Mouse (Mus musculus) hindbrain, embryonic 13.5 days (tissue): ENCODE measurements around the gene Bicra. TPM values are rescaled to one million over a fixed set of nuclear protein-coding genes. Genes with fewer than 3 reads are reported as not detected.

ENCODE experiments used
- ATAC-seq: fragments of 200-750 bp; cut with Nextera tagmentation; 2 replicates; pipeline ENCODE4 v1.8.0; 2017; ENCODE audit warnings: moderate TSS enrichment; ENCODE audit not compliant: low FRiP score
- H3K27ac ChIP-seq: fragments of 300-500 bp; sonication (generic); 2 replicates; pipeline ENCODE4 v1.5.1; 2015; ENCODE audit warnings: inconsistent platforms, mild to moderate bottlenecking, moderate library complexity
- H3K27me3 ChIP-seq: fragments of 300-500 bp; sonication (generic); 2 replicates; pipeline ENCODE4 v1.6.1; 2015; ENCODE audit warnings: mild to moderate bottlenecking, inconsistent platforms
- H3K36me3 ChIP-seq: fragments of 300-500 bp; sonication (generic); 2 replicates; pipeline ENCODE4 v1.6.1; 2015; ENCODE audit warnings: mild to moderate bottlenecking, inconsistent platforms
- H3K4me1 ChIP-seq: fragments of 300-500 bp; sonication (generic); replicated peaks from 2 replicates; pipeline ENCODE4 v1.6.1; 2015; ENCODE audit warnings: inconsistent platforms
- H3K4me2 ChIP-seq: fragments of 300-500 bp; sonication (generic); 2 replicates; pipeline ENCODE4 v1.6.1; 2015; ENCODE audit warnings: inconsistent platforms, mild to moderate bottlenecking, moderate library complexity
- H3K4me3 ChIP-seq: fragments of 300-500 bp; sonication (generic); 2 replicates; pipeline ENCODE4 v1.5.1; 2015; ENCODE audit warnings: mild to moderate bottlenecking, inconsistent platforms
- H3K9ac ChIP-seq: fragments of 300-500 bp; sonication (generic); 2 replicates; pipeline ENCODE4 v1.6.1; 2015; ENCODE audit warnings: mild to moderate bottlenecking, inconsistent platforms
- H3K9me3 ChIP-seq: fragments of 300-500 bp; sonication (generic); 2 replicates; pipeline ENCODE4 v1.6.1; 2016; ENCODE audit warnings: inconsistent platforms
- WGBS: fragments of 180-500 bp; shearing (Covaris S2); methylation state at CpG from one replicate; pipeline ENCODE4 v1.1.7; 2015; 5-methylcytosine and 5-hydroxymethylcytosine counted together
- polyA plus RNA-seq: library from polyadenylated mRNA; unstranded; fragments of >200 nt; fragmentation: Nextera tagmentation; extraction: Ambion mirVana; gene quantifications from 2 replicates; pipeline ENCODE4 v1.2.1, GENCODE M21; 2015

The Bicra gene
- polyA plus RNA-seq, 1 experiment from 2014 or later = 8.2 TPM

GRCm38 (mm10) chr7:16056459-16057135 is 8.9 kb upstream of the Bicra start:
- Histone ChIP-seq H3K27ac (no peak overlapping the region), H3K4me1 (peaks cover 8% of the 10 kb centered on the region), H3K4me2 (no peak overlapping the region), H3K4me3 (no peak overlapping the region), H3K27me3 (peaks cover 37% of the 10 kb centered on the region), H3K9me3 (no peaks in the 10 kb centered on the region), H3K9ac (no peak overlapping the region), H3K36me3 (no peaks in the 10 kb centered on the region)
- ATAC-seq = no peak
- WGBS = 30% methylated on average over 5 of the region's 5 CpGs

DNA sequence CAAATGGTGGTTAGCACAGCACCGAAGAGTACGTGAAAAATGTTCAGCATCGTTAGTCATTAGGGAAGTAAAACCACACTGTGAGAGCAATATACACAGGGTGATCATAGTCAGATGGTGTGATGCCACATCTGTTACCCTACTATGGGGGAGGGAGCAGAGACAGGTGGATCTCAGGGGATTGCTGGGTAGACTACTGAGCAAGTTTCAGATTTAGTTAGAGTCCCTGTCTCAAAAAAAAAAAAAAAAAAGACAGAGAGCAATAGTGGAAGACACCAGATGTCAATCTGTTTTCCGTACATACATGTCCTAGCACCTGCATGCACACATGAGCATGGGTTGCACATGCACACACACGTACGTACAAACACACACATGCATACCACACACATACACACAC is 7.9 kb upstream of the Bicra start:
- Histone ChIP-seq H3K27me3 (peaks cover 27% of the 10 kb centered on the region), H3K27ac (no peak overlapping the region), H3K4me2 (no peak overlapping the region), H3K9me3 (no peaks in the 10 kb centered on the region), H3K36me3 (no peaks in the 10 kb centered on the region), H3K4me3 (no peak overlapping the region), H3K9ac (no peak overlapping the region), H3K4me1 (peaks cover 8% of the 10 kb centered on the region)
- ATAC-seq = no peak
- WGBS = 83% methylated on average over 6 of the region's 6 CpGs

- Histone ChIP-seq H3K36me3 (no peaks in the 10 kb centered on the region), H3K4me1 (peaks cover 14% of the 10 kb centered on the region), H3K9me3 (no peaks in the 10 kb centered on the region), H3K27ac (no peak overlapping the region), H3K4me3 (no peak overlapping the region), H3K27me3 (peaks cover 20% of the 10 kb centered on the region), H3K9ac (no peak overlapping the region), H3K4me2 (no peak overlapping the region)
- 67% methylated on average over 4 of the region's 4 CpGs for WGBS
- no peak for ATAC-seq
These were observed 7.2 kb upstream of the Bicra start for GRCm38 (mm10) chr7:16054966-16055365.

GRCm38 (mm10) chr7:16053105-16053504 is 5.4 kb upstream of the Bicra start:
- H3K4me1 ChIP-seq = peaks cover 27% of the 10 kb centered on the region
- H3K27ac ChIP-seq = peak overlapping the region; percentile 13

DNA sequence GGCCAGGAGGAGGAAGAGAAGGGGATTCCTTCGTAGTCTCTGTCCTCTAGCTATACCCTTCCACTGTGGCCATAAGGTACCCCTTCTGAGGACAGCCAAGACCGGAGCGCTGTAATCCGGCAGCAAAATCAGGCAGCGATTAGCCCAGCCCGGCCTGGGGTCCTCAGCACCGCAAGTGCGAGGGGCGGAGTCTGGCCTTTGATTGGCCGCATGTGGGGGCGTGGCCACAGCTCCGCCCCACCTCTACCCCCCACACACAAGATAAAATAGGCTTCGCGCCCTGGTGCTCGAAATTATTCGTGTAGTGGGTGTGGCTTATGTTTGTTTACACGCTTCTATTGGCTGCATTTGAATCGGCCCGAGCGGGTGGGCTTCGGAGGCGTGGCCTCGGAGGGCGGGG is 5.0 kb upstream of the Bicra start:
- Histone ChIP-seq H3K27ac (peak overlapping the region; percentile 85), H3K27me3 (peaks cover under 1% of the 10 kb centered on the region; the same call in 1 of the 2 replicates), H3K4me2 (peak overlapping the region; percentile 64), H3K36me3 (no peaks in the 10 kb centered on the region), H3K4me3 (peak overlapping the region; percentile 46), H3K9ac (peak overlapping the region; percentile 60), H3K9me3 (no peaks in the 10 kb centered on the region), H3K4me1 (peaks cover 27% of the 10 kb centered on the region)
- ATAC-seq = peak; percentile 87
- WGBS = under 1% methylated on average over 24 of the region's 24 CpGs

More at GRCm38 (mm10) chr7:16053105-16053504, 5.4 kb upstream of the Bicra start:
- H3K36me3 ChIP-seq = no peaks in the 10 kb centered on the region
- H3K4me3 ChIP-seq = peak overlapping the region; percentile 46
- WGBS = 15% methylated on average over 6 of the region's 6 CpGs
- no peak overlapping the region for H3K9ac ChIP-seq
- no peaks in the 10 kb centered on the region for H3K9me3 ChIP-seq
- H3K4me2 ChIP-seq = peak overlapping the region; percentile 64
- ATAC-seq = no peak
- H3K27me3 ChIP-seq = peaks cover 5% of the 10 kb centered on the region; the same call in 1 of the 2 replicates

- Histone ChIP-seq H3K4me2 (peak overlapping the region; percentile 64), H3K4me3 (peak overlapping the region; percentile 46)
- 7% methylated on average over 19 of the region's 19 CpGs for WGBS
These were observed 4.3 kb upstream of the Bicra start for GRCm38 (mm10) chr7:16051883-16052595.

GRCm38 (mm10) chr7:16050600-16050999 is 2.9 kb upstream of the Bicra start:
- H3K27me3 ChIP-seq = no peaks in the 10 kb centered on the region
- ATAC-seq = no peak
- no peaks in the 10 kb centered on the region for H3K36me3 ChIP-seq
- H3K4me1 ChIP-seq = peaks cover 35% of the 10 kb centered on the region
- no peak overlapping the region for H3K4me3 ChIP-seq
- no peak overlapping the region for H3K27ac ChIP-seq
- WGBS = 93% methylated on average over 3 of the region's 3 CpGs
- H3K9me3 ChIP-seq = no peaks in the 10 kb centered on the region
- no peak overlapping the region for H3K9ac ChIP-seq
- H3K4me2 ChIP-seq = no peak overlapping the region

More at GRCm38 (mm10) chr7:16051883-16052595, 4.3 kb upstream of the Bicra start:
- Histone ChIP-seq H3K9me3 (no peaks in the 10 kb centered on the region), H3K27ac (peak overlapping the region; percentile 85), H3K9ac (peak overlapping the region; percentile 60), H3K27me3 (no peaks in the 10 kb centered on the region), H3K36me3 (no peaks in the 10 kb centered on the region), H3K4me1 (peaks cover 27% of the 10 kb centered on the region)
- ATAC-seq = no peak

DNA sequence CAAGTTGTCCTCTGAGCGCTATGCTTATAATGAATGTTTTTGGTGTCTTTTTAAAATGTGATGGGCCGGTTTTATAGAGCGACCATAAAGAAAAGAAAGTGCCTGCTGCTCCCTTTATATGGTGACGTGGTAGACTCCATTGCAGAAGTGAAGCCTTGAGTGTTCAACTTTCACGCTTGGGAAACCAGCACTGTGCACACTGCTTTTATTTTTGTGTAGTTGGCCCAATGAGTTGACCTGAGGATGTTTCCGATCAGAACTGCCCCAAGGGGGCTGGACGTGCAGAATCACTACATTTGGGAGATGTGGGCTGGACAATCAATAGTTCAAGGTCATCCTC is 1.8 kb upstream of the Bicra start:
- 77% methylated on average over 7 of the region's 7 CpGs for WGBS
- H3K27me3 ChIP-seq = no peaks in the 10 kb centered on the region
- H3K4me3 ChIP-seq = peak overlapping the region; percentile 88
- H3K4me1 ChIP-seq = peaks cover 45% of the 10 kb centered on the region
- H3K9me3 ChIP-seq = no peaks in the 10 kb centered on the region
- peak overlapping the region; percentile 91; the same call in 1 of the 2 replicates for H3K27ac ChIP-seq
- peak overlapping the region; percentile 85 for H3K4me2 ChIP-seq
- peak overlapping the region; percentile 100 for H3K9ac ChIP-seq
- H3K36me3 ChIP-seq = no peaks in the 10 kb centered on the region
- no peak for ATAC-seq

DNA sequence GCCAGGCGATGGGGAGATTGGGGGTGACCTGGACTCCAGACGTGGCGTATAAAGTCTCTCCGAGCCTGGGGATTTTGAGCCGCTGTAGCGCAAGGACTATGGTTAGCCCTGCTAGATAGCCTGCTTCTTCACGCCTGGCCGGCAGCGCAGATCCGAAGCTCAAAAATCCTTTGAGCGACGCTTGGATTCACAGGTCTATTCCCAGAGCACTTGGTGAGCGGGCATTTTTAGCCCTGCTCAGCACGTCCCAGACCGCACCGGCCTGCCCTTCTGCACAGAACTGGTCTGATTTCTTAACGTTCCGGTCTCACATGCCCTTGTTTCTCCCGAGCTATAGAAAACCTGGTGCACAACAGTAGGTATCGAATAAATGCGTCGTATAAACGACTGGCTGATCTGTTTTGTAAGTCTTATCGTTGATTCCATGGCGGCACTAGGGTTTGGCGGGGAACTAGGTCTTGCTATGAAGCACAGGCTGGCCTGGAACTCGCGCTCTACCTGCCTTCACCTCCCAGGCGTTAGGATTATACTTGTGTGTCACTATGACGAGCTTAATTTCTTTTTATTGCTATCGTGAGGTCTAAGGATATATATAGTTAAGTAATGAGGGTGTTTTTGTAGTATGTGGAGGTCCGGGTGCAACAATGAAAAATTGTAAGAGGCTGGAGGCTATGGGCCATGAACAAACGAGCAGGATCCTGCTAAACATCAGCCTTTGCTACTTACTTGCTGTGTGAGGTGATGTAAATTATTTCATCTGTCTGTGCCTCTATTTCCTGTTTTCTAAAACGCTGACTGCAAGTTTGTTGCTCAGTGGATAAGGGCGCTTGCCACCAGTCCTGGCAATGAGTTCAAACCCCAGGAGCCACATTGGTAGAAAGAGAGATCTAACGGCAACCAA is 1.2 kb upstream of the Bicra start:
- Histone ChIP-seq H3K27ac (peak overlapping the region; percentile 91), H3K4me1 (peaks cover 52% of the 10 kb centered on the region)
- 9% methylated on average over 36 of the region's 36 CpGs for WGBS

DNA sequence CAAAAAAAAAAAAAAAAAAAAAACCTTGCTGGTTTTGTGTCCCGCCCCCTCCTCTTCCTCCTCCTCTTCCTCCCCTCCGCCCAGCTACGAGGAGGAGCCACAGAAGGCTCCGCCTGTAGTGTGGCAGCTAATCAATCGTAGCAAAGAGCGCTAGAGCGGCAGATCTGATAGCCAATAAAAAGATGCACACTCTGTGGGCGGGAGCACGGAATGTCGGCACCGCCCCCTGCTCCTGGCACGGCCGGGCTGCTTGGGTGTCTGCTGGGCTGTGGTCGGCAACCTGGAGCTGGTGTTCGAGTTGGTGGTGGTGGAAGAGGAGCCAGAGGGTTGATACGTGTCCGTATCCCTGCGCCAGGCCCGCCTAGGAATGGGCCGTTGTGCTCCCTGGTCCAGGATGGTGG is 443 bp upstream of the Bicra start:
- H3K36me3 ChIP-seq = no peaks in the 10 kb centered on the region
- H3K4me3 ChIP-seq = peak overlapping the region; percentile 88
- H3K4me2 ChIP-seq = peak overlapping the region; percentile 85
- H3K27ac ChIP-seq = peak overlapping the region; percentile 99
- peaks cover 59% of the 10 kb centered on the region for H3K4me1 ChIP-seq
- no peaks in the 10 kb centered on the region for H3K27me3 ChIP-seq
- peak overlapping the region; percentile 100 for H3K9ac ChIP-seq
- ATAC-seq = peak; percentile 82
- under 1% methylated on average over 20 of the region's 20 CpGs for WGBS
- H3K9me3 ChIP-seq = no peaks in the 10 kb centered on the region

More for the DNA sequence above, 1.2 kb upstream of the Bicra start:
- peak overlapping the region; percentile 100 for H3K9ac ChIP-seq
- peak overlapping the region; percentile 88 for H3K4me3 ChIP-seq
- H3K36me3 ChIP-seq = no peaks in the 10 kb centered on the region
- no peaks in the 10 kb centered on the region for H3K27me3 ChIP-seq
- ATAC-seq = no peak
- H3K4me2 ChIP-seq = peak overlapping the region; percentile 85
- H3K9me3 ChIP-seq = no peaks in the 10 kb centered on the region

- WGBS = under 1% methylated on average over 37 of the region's 46 CpGs
- no peaks in the 10 kb centered on the region for H3K9me3 ChIP-seq
- H3K4me2 ChIP-seq = peak overlapping the region; percentile 83
- no peaks in the 10 kb centered on the region for H3K27me3 ChIP-seq
- peak overlapping the region; percentile 100 for H3K9ac ChIP-seq
- ATAC-seq = peak; percentile 38
- peak overlapping the region; percentile 88 for H3K4me3 ChIP-seq
- no peaks in the 10 kb centered on the region for H3K36me3 ChIP-seq
- H3K27ac ChIP-seq = peak overlapping the region; percentile 99
- H3K4me1 ChIP-seq = peaks cover 63% of the 10 kb centered on the region
These were observed 1.0 kb downstream of the Bicra start for GRCm38 (mm10) chr7:16046481-16047337.
